Mouse (Mus musculus): Measurements from ENCODE around the gene Gm21958.

GRCm38 (mm10) chr3:54692202-54693055, 21.7 kb downstream of the Gm21958 start, which contains the start of gene Supt20:
- TF ChIP-seq CTCF (IDR thresholded peaks at IDR 0.05; ENCODE audit: control insufficient read depth, insufficient read depth, insufficient read length) (no peak), MAX (IDR thresholded peaks at IDR 0.05) (no peak), MYOG (IDR thresholded peaks at IDR 0.05; ENCODE audit: control insufficient read depth, extremely low read depth, insufficient read length) (no peak), CEBPB (IDR thresholded peaks at IDR 0.05; ENCODE audit: low read depth) (no peak)
